Mouse (Mus musculus) urinary bladder, postnatal 14 days (tissue): ENCODE data around the gene Cspg4.
A peak's percentile ranks its signal among the peaks of the same experiment; 100 is the strongest.

ENCODE experiments used
- DNase-seq: peaks from one replicate; pipeline ENCODE4 v3.0.0; 2021; ENCODE audit warnings: low spot score

Gene Cspg4

DNA sequence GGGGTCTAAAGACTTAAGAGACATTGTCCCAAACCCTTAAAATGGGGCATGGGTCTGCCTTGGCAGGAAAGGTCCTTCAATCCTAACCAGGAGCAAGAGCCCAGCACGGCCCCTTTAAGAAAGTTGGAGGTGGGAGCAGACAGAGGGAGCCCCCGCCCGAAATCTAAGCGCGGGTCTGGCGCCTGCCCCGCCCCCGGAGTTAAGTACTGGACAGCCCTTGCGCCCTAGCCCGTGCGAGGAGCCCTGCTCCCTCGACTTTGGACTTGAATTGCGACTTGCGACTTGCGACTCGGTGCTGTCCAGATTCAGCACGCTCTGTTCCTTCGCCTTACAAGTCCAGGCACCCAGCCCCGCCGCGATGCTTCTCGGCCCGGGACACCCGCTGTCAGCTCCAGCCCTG is at the start of gene Cspg4:
Gene Cspg4 (plus strand): TSS at position 202 of the 400 bp plus-strand sequence.
- peak; percentile 61 for DNase-seq

DNA sequence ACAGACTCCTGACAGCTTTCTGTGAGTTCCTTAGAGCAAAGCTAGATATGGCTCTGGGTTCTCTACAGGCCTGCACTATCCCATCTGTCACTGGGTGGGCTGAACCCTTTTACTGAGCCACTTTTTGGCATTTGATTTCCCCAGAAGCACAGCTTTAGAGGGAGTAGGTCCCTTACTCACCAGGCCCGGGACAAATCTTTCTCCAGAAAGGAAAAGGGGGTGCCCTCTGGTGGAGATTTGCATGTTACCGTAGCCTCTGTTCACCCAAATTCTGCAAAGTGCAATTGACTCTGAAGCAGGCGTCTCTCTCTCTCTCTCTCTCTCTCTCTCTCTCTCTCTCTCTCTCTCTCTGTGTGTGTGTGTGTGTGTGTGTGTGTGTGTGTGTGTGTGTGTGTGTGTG is 39.9 kb upstream of the Cspg4 start:
- DNase-seq, result peak; percentile 20

DNA sequence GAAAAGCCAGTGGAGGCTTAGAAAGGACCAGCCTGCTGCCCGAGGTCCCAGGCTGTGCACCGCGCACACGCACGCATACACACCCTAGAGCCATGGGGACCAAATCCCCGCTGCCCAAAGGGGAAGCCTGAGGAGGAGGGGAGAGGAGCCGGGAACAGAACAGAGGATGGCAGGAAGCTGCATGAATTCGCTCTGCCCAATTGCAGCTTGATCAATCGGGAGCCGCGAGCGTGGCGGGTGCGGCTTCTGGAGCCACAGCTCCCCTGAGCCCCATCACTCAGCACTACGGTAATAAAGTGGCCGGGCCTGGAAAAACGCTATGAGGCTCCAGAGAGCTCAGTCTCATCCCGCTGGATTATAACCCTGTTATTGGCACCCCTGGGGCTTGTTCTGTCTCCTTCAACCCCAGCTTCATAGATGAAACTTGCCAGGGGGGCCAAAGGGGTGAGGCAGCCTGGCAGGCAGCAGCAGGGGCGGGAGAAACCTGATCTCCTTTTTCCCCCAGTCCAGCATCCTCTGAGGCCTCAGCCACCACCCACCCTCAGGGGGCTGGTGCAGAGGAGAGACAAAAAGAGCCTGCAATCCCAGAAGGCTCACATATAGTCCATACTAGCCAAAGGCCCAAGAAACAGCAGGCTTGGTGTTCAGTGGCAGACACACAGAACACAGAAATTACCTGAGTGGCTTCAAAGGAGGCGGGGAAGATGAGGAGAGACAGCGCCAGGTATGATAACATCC is 39.2 kb upstream of the Cspg4 start:
- DNase-seq, result no peak

DNA sequence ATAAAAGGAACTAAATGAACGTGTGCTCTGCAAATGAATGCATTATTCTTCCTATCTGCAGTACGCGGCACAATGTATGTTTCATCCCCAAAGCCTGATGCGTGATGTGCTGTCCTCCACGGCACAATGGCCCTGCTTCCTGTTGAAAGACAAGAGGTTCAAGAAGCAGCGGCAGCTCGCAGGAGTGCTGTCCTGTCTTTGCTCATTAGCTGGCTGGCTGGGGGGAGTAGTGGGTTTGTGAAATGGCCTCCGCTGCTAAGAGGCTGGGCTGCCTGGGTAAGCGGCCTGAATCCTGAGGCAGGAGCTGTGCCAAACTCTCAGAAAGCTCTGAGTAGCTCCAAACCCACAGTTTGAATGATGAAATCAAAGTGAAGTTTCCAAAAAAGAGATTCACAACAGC is 36.7 kb upstream of the Cspg4 start:
- DNase-seq, result no peak

DNA sequence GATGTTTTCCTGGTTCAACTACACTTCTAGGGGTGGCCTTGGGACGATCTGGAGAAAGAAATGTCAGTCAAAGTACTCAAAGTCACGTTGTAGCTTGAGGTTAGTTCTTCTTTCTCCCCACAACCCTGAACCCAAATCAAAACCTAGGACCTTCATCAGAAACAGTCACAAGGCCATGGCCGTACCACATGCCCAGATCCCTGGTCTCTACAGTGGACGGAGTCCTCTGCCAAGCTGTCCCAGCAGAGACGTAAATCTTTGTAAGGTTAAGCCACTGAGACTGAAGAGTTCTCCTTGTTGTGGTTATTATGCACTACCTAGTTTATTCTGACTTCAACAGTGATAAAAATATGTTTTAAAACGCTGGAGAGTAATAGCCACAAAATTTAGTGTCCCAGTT is 36.0 kb upstream of the Cspg4 start:
- DNase-seq, result no peak

DNA sequence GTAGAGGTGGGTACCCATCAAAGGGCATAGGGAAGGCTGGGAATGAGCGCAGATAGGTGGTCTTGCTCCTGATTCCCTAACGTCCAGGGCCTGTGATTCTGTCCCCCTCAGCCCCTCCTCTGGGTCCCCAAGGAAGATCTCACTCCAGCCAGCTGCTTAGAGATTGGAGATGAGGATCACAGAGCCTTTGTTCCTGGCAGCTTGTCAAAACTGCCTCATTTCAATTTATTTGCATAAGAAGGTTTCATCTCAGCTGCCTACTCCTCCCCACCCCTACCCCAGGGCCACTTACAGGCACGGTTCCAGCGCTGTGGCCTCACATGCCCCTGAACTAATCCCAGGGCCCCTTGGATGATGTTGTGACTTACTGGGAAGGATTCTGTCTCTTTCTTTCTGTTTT is 34.7 kb upstream of the Cspg4 start:
- no peak for DNase-seq

DNA sequence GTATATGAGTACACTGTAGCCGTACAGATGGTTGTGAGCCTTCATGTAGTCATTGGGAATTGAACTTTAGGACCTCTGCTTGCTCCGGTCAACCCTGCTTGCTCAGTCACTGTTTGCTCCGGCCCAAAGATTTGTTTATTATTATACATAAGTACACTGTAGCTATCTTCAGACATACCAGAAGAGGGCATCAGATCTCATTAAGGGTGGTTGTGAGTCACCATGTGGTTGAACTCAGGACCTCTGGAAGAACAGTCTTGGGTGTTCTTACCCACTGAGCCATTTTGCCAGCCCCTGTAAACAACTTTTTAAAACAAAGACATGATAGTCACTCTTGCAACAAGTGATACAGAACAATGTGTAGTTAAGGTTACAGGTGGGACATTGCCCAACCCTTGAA is 32.9 kb upstream of the Cspg4 start:
- no peak for DNase-seq

DNA sequence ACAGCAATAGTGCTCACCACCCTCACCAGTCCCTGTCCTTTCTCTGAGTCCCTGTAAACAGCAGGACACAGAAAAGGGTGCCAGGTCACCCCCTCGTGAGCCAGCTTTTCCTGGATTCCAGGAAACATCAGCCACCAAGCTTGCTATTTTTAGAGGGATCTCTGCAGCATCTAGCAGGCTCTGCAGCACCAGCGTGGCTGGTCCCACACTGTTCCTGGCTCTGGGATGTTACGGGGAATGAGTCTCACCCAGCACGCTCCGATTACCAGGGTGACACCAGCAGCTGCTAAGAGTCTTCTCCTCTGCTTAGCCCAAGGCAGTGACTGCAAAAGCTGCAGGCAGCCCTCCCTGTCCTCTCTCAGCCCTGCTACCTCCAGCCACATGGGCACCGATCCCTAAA is 31.9 kb upstream of the Cspg4 start:
- no peak for DNase-seq

DNA sequence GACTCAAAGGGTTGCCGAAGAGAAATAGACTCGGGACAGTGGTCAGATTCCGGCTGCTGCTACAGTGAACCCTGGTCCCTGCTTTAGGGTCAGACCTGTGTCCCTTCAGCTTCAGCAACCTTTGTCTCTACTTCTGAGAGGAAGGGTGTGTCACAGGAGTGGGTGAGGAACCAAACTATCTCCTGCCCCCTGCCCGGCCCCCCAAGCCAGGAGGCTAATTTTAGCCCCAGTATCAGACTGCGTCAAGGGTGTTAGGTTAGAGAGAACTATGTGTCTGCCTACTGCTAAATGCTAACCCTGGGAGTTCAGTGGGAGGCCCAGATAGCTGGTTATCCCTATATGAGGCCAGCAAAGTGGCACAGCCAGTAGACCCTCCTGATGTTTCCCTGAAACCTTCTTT is 29.7 kb upstream of the Cspg4 start:
- no peak for DNase-seq

DNA sequence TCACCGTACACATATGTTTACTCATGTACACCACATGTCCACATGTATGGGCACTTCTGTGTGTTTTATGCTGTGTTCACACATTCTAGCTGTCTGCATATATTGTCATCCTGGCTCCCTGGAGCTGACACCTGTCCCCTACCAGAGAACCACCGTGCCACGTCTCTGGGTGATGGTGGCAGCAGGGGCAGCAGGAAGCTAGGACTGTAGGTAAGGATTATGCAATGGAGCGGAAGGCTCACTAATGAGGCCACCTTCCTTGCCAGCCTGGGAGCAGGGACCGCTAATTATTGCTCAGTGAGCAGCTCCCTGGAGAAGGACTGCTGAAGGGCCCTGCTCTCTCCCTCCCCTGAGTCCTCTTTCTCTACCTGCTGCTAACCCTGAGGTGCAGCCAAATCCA is 24.1 kb upstream of the Cspg4 start:
- no peak for DNase-seq

DNA sequence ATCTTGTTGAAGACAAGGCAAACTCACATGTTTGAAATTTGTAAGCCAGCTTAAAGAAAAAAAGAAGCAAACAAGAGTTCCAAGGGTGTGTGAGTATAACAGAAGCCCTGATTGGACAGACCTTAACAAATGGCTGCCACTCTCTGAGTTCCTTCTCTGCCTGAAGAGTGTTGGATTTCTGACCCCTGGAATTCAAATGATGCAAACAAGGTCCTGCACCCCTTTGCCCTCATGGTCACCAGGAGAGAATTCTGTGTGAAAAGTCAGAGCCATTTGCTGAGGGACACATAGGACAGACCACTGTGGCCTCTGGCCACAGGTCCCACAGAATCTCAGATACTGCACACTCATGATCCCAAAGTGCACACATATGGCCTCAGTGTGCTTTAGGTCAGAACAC is 23.0 kb upstream of the Cspg4 start:
- DNase-seq, result no peak

DNA sequence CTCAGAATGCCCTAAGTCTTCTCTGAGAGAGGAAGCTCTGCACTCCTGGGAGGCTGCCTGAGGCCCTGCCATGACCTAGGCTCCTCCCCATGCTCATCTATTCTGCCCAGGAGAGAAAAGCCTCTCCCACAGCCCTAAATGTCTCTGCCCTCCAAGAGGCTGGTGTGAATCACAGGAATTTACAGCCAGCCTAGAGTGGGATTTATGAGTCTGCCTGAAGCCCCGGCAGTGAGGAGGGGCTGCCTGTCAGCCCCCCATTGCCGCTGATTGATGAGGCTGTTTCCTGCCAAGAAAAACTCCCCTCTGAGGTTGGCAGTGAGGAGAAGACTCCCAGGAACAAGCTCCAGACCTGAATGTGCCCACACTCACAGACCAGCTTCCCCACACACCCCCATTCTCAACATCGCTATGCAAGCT is 22.5 kb upstream of the Cspg4 start:
- DNase-seq, result no peak

DNA sequence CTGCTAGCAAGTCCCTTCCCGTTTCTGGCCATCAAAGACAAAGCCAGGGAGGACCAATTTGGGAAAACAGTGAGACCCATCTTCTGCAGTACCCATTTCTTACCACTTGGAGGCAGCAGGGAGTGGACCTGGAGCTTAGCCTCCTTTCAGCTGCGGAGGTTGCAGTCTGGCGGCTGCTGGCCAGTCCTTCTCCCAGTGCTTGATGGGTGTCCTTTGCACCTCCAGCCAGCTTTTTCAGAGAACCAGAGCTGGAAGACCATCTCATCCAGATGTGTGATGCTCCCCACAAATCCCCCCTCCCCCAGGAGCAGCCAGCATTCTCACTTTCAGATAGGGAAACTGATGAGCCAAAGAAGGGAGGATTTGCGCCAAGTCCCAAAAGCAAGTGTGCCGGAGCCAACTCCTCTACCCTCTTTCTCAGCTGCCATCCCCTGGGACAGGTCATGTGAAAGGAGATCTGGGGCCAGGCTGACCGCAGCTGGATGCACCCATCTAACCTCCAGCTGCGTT is 21.1 kb upstream of the Cspg4 start:
- DNase-seq, result peak; percentile 75

DNA sequence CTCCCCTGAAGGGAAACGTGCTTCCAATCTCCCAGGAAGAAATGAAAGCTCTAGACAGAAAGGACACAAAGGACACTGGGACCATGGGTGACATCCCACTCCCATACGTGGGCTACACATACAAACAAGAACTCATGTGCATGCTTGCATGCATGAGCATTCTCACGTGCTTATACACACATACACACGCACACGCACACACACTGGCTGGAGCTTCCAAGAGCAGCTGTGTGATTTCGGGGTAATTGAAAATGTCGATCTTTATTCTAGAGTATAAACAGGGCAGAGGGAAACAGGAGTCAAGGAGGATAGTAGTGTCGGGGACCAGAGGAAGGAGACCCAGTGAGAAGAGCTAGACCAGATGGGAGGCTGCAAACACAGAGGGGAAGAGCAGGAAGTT is 20.2 kb upstream of the Cspg4 start:
- DNase-seq, result no peak

DNA sequence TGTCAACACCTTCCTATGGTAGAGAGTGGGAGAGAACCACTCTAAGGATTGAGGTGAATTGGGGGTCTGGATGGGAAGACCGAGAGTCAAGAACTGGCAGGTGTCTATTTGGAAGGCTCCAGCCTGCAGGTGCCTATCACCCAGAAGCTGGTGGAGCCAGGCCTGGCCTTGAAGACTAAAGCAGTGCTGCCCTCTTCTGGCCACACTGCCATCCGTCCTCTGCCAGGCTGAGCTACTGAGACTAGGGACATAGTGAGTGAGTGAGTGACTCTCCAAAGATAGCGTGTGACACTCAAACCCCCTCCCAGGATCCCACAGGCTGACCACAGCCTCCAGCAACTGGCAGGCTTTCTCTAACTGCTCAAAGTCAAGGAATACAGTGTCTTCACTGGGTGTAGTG is 17.3 kb upstream of the Cspg4 start:
- peak; percentile 69 for DNase-seq

DNA sequence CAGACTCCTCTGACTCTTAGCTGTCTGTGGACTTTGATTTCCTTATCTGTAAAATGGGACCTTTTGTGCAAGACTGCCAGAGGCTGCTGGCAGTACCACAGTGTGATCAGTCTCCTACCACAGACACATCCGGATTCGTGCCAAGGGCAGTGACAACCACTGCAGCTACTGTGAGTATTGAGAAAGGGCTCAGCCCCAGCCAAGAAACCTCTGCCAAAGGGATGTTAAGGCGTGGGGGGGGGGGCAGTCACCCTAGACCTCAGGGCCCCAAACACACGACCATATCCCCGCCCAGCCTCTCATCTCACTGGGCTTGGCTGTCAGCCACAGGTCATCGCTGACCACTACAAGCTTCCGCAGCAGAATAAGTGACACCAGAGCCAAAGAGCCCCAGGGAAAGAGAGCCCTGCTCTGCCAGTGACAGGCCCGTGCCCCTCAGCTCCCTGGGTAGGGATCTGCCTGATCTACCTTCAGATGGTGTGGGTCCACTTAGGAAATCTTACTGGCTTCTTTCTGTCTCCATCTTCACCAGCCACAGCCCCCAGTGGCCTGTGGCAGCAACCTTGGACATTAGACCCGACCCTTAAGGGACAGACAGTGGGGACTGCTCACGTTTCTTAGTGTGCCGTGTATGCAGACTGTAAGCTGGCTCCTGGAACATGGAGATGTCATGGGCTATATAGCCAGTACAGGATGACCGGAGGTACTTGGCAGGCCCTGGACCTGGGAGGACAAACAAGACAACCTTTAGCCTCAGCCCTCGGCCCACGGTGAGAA is 14.5 kb upstream of the Cspg4 start:
- no peak for DNase-seq

DNA sequence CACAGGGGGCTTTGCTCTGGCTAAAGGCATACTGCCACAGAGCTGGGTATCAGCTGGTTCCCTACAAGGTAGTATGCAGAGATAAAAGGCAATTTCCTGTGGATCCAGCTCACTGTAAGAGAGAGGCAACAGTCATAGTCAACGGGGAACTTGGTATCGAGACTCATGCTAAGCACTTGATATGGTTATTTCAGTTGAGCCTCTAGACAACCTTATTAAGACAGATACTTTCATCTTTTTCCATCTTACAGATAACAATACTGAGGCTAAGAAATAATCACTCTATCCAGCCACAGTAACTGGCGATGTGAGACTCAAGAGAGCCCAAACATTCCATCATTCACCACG is 14.0 kb upstream of the Cspg4 start:
- DNase-seq, result no peak

DNA sequence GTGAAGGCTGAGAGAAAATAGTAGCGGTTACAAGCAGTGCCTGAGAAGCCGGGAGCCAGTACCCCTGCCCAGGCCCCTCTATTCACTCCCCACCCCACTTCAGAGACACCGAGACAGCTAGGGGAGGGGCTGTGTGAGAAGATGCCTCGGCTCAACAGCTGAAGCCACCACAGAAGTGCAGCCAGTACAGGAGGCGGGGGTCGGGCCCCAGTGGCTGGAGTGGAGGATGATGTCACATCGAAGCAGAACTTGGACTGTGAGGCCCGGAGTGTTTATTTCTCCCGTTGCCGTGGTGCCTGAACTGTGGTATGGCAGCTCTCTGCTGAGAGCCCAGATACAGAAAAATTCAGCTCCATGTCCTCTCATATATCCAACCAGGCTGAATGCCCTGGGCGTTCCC is 13.1 kb upstream of the Cspg4 start:
- DNase-seq, result no peak

DNA sequence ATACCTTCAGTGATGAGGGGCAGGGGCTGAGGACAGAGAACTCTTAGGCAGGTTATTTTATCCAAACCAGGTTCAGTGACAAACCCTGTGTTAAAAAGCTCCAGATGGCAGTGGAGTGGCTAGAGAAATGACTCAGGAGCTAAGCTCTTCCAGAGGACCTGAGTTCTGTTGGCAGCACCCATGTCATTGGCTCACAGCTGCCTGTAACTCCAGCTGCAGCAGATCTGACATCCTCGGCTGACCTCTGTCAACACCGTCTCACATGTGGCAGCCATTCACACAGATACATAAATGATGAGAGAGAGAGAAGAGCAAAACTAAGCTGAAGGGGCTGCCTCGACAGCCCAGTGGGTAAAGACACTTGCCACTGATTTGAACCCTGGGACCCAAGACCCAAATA is 7.4 kb upstream of the Cspg4 start:
- no peak for DNase-seq

DNA sequence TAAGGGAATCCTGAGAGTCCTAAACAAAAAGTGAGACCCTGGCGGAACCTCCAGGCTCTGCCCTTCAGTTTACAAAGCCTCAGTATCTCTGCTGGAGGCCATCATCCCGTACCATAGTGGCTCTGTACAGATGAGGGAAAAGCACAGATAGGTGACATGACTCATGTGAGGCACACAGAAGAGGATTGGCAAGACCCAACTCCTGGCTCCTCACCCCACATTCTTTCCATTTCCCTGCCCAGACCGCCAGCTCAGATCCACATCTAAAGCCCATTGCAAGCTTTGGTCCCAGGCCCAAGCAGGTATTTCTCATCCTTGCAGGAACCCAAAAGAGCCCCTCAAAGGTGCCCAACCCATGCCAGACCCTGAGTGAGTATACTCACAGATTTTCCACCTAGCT is 4.8 kb upstream of the Cspg4 start:
- no peak for DNase-seq

DNA sequence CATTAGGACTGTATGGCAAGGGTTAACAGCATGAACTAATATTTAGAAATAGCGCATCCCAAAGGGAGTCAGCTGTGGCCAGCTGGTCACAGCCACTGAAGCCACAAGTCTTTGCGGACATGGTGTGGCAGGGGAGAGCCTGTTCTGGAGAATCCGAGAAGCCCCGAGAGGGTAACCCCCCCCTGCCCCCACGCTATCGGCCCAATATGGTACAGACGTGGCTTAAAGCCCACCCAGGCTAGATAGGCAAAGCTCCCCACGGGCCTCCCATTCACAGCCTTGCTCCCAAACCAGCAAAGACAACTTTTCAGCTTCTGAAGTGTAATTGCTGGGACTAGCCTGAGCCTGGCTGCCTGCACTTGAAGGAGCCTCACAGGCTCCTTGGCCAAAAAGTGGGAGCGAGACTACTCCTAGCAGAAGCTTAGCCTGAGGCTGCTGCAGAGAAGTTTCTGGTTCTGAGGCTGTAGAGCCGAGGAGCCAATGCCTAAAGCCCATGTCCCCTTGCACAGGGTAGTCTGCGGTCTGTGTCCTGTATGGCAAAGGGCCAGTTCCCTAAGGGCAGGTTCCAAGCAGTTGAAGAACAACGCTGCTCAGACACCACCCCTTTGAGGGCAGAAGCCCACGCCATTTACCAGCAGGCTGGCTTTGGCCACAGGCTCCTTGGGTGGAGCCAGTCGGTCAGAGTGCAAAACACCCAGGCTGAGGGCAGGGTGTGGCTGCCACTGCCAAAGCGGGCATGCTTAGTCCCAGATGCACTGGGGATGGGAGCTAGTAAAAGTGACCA is 4.2 kb upstream of the Cspg4 start:
- no peak for DNase-seq

DNA sequence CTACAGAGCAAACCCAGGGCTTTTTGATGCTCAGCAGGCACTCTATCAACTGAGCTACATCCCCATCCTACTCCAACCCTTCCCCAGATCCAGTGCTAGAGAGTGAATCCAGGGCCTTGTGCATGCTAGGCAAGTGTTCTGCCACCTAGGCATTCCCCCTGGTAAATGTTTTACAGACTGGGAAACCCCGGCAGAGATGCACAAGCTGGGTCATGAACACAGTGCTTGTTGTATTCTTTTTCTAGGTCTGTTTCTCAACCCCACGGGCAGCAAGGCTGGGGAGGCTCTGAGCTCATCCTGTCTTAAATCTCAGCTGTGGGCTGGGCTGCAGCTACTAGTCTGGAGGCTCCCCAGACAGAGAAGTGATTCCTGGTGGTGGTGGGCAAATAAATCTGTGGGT is 2.0 kb upstream of the Cspg4 start:
- DNase-seq, result no peak

DNA sequence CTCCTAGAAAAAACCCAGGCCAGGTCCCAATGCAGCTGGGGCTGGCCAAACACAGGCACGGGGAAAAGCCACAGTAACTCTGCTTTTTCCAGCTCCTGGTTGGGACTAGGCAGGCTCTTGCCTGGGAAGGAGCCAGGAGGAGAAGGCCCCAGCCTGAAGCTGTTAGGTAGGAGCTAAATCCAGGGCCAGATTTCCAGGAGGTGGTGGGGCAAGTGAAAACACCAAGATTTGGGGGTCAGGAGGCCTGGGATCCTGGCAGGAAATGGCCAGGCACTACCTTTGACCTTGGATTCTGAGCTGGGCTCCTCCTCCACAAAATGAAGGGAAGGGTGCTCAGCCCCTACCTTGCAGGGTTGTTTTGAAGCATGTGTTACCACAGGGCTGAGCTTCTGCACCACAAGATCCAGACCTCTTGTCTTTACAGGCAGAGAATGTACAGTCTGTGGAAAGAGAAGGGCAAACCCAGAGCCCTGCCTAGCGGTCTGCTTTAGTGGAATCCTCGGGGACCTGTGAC is 560 bp upstream of the Cspg4 start, which contains the start of gene Odf3l1:
Gene Odf3l1 (minus strand): TSS at position 464 of the 514 bp plus-strand sequence.
- no peak for DNase-seq
